Mouse (Mus musculus) spleen, adult 2 months (tissue): ENCODE measurements around the gene Lpp. TPM values are rescaled to one million over a fixed set of nuclear protein-coding genes. Genes with fewer than 3 reads are reported as not detected.

Experiments
- DNase-seq, 2 experiments: peaks; one replicate each; pipeline versions ENCODE4 v3.0.0 to v3.0.0-alpha.2; 2012 to 2021; ENCODE audit warnings: low spot score in 2 of 2, low read depth in 1 of 2
- H3K27ac ChIP-seq: fragments of 200-500 bp; 2 replicates; pipeline ENCODE4 v1.5.1; 2012; ENCODE audit warnings: low read length, inconsistent platforms; ENCODE audit not compliant: insufficient read depth
- H3K27me3 ChIP-seq: fragments of 200-500 bp; 2 replicates; pipeline ENCODE4 v1.6.1; 2012; ENCODE audit warnings: mild to moderate bottlenecking, moderate library complexity, low read length, inconsistent platforms; ENCODE audit not compliant: control insufficient read depth, insufficient read depth
- H3K36me3 ChIP-seq: fragments of 200-500 bp; 2 replicates; pipeline ENCODE4 v1.6.1; 2012; ENCODE audit warnings: mild to moderate bottlenecking, low read length, inconsistent platforms; ENCODE audit not compliant: control insufficient read depth, insufficient read depth
- H3K4me1 ChIP-seq: fragments of 200-500 bp; 2 replicates; pipeline ENCODE4 v1.6.1; 2011; ENCODE audit warnings: inconsistent platforms; ENCODE audit not compliant: control insufficient read depth, insufficient read depth, insufficient read length
- H3K4me3 ChIP-seq: fragments of 200-500 bp; 2 replicates; pipeline ENCODE4 v1.5.1; 2011; ENCODE audit warnings: mild to moderate bottlenecking, inconsistent platforms; ENCODE audit not compliant: insufficient read depth, insufficient read length; ENCODE audit errors: extremely low read depth
- CTCF ChIP-seq: fragments of 200-500 bp; IDR thresholded peaks from 2 replicates; pipeline ENCODE4 v1.5.1; 2011; ENCODE audit warnings: mild to moderate bottlenecking, inconsistent platforms; ENCODE audit not compliant: insufficient read depth, insufficient read length, insufficient replicate concordance; ENCODE audit errors: extremely low read depth
- POLR2A ChIP-seq: fragments of 200-500 bp; IDR thresholded peaks from 2 replicates; pipeline ENCODE4 v1.6.1; 2011; ENCODE audit warnings: low read depth, low read length, inconsistent platforms
- WGBS: fragments of 180-500 bp; shearing (Covaris S2); methylation state at CpG from one replicate; pipeline ENCODE4 v1.1.7; 2018; 5-methylcytosine and 5-hydroxymethylcytosine counted together
- polyA plus RNA-seq: library from polyadenylated mRNA; depleted of rRNA; stranded (reverse); fragments of >200 nt; gene quantifications from 2 replicates; pipeline ENCODE4 v1.2.3, GENCODE M21; 2012

Lpp gene
- polyA plus RNA-seq, 1 experiment = 8.2 TPM

DNA sequence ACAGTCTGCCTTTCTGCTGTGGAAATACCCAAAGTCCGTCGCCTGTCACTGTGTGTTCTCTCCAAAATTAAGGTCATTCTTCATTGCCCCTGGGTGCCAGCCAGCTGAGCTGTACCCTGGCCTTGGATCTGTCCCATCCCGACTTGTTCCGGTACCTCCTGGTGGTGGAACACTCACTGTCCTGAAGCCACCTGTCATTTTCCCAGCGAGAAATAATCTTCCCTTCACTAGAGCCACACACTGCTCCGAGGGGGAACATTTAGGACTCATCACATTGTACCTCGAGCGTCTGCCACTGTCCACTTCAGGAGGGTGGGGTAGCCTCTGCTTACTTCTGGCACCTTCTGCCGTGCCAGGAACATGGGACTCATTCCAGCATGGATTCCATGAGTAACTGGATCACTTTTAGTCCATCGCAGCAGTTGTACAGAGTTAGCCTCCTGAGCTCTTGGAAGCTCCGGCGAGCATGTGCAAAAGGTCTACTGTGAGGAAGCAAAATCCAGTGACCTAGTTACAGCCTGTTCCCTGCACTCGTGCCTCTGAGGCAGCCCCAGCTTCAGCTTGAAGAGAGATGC is 90.3 kb downstream of the Lpp start:
- Histone ChIP-seq H3K36me3 (no peaks in the 10 kb centered on the region), H3K4me1 (peaks cover 11% of the 10 kb centered on the region; the same call in 1 of the 2 replicates), H3K27ac (no peak overlapping the region), H3K27me3 (no peaks in the 10 kb centered on the region), H3K4me3 (no peak overlapping the region)
- no peak for TF ChIP-seq CTCF
- TF ChIP-seq POLR2A = no peak
- WGBS = 90% methylated on average over 13 of the region's 13 CpGs
- no peak for DNase-seq

DNA sequence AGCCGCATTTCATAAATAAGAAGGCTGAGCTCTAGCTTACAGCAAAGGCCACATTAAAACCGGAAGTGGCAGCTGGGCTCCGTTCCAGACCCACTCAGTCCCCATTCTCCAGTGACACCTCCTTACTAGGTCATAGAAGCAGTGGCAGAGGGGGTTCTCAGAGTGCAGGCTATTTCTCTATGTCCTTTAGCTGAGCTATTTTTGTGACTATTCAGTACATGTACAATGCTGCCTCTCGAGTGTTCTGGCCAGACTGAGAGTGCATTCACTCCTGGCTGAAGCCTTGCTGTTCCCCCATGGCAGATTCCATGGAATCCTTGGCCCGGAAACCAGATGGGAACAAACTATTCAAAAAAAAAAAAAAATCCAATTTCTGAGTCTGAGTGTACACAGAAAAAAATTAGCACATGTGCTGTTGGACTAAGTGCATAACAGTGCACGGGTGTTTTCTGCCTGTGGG is 94.5 kb downstream of the Lpp start:
- Histone ChIP-seq H3K4me3 (no peak overlapping the region), H3K27me3 (no peaks in the 10 kb centered on the region), H3K27ac (no peak overlapping the region), H3K36me3 (no peaks in the 10 kb centered on the region), H3K4me1 (peaks cover 10% of the 10 kb centered on the region; the same call in 1 of the 2 replicates)
- peak in 1 of 2 experiments; percentile 35 for DNase-seq
- 47% methylated on average over 6 of the region's 6 CpGs for WGBS
- TF ChIP-seq POLR2A (no peak), CTCF (no peak)

GRCm38 (mm10) chr16:24489516-24490285 is 96.4 kb downstream of the Lpp start:
- Histone ChIP-seq H3K36me3 (no peaks in the 10 kb centered on the region), H3K27me3 (no peaks in the 10 kb centered on the region), H3K4me3 (no peak overlapping the region), H3K4me1 (peaks cover 10% of the 10 kb centered on the region; the same call in 1 of the 2 replicates), H3K27ac (no peak overlapping the region)
- DNase-seq = no peak
- 95% methylated on average over 8 of the region's 8 CpGs for WGBS
- no peak for TF ChIP-seq CTCF
- no peak for TF ChIP-seq POLR2A

DNA sequence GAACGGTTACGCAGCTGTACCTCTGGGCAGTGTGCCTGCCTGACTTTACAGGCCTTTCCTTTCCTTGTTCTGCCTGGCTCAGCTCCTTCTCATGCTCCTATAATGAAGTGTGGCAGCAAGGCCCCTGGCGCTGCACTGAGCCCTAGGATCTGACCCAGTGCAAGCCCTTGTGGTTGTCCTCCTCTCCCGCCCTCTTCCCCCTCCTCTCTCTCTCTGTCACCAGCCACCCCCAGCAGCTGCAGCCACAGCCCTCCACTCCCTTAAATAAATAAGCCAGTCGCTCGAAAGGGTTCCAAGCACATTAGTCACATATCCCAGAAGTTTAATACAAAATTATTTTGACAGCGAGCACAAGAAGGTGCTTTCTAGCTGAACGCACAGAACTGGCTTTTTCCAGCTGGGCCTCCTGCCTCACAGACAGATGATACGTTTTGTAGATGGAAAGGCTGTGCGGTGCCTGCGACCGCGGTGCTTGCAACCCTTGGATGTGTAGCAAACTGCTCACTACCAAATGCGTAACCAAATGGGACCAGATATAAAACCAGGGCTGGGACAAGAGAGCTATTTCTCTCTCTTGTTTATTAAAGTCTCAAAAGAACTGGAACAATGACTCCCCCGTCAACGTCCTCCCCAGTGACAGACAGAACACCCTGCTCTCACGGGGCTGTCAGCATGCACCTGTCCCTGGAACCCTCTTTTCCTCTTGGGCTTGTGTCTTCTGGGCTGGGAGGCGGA is 97.6 kb downstream of the Lpp start:
- Histone ChIP-seq H3K27me3 (no peaks in the 10 kb centered on the region), H3K27ac (no peak overlapping the region), H3K4me3 (no peak overlapping the region), H3K4me1 (peaks cover 10% of the 10 kb centered on the region), H3K36me3 (no peaks in the 10 kb centered on the region)
- DNase-seq = no peak
- 78% methylated on average over 18 of the region's 18 CpGs for WGBS
- no peak for TF ChIP-seq POLR2A
- no peak for TF ChIP-seq CTCF

- TF ChIP-seq CTCF (no peak), POLR2A (no peak)
- DNase-seq = no peak
- Histone ChIP-seq H3K27ac (no peak overlapping the region), H3K4me3 (no peak overlapping the region), H3K27me3 (no peaks in the 10 kb centered on the region), H3K36me3 (no peaks in the 10 kb centered on the region), H3K4me1 (peaks cover 10% of the 10 kb centered on the region)
- WGBS = 90% methylated on average over 2 of the region's 2 CpGs
Observed at GRCm38 (mm10) chr16:24491486-24491758, 98.1 kb downstream of the Lpp start.

DNA sequence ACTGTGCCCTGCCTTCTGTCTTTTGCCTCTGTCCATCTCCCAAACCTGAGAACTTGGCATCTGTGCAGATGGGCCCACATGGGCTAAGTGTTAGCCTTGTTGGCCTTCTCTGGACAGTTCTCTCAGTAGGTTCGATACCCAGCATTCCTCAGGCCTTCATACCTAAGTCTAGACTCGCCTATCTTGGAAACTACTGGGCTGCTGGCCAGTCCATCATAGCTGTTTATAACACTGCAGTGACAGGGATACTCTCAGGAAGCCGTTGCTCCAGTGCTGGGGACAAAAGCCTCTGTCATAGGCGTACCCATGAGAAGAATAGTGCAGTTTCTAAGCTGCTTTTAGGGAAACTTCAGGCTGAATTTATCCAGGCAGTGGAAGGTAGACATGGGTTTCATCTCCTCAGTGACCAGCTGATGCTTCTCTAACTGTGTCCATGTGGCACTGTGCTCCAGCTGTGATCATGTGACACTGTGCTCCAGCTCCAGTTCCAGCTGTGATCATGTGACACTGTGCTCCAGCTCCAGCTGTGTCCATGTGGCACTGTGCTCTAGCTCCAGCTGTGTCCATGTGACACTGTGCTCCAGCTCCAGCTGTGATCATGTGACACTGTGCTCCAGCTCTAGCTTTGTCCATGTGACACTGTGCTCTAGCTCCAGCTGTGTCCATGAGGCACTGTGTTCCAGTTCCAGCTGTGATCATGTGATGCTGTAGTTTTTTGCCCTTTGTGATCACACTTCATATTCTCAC is 99.1 kb downstream of the Lpp start:
- no peak for DNase-seq
- no peaks in the 10 kb centered on the region for H3K36me3 ChIP-seq
- no peaks in the 10 kb centered on the region for H3K27me3 ChIP-seq
- H3K4me1 ChIP-seq = peaks cover 13% of the 10 kb centered on the region
- no peak overlapping the region for H3K4me3 ChIP-seq
- TF ChIP-seq POLR2A (no peak), CTCF (no peak)
- no peak overlapping the region for H3K27ac ChIP-seq
- 89% methylated on average over 4 of the region's 4 CpGs for WGBS

DNA sequence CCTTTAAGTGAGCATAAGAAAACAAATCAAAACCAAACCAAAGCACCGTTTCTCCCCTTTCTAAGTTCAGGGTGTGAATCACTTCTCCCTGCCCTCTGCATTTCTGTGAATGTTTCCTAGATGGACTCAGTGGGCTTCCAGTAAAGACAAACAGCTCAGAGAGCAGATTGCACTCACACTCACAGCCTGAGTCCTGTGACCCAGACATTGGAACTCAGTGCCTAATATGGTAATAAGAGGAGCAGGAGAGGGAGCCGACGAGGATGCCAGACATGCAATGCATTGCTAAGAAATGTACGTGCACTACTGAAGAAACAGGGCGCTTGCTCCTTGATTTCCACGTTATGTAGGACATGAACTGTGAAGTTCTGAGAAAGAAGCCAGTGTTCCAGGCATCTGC is 101.2 kb downstream of the Lpp start:
- DNase-seq = no peak
- WGBS = 81% methylated on average over 6 of the region's 6 CpGs
- Histone ChIP-seq H3K27me3 (no peaks in the 10 kb centered on the region), H3K4me3 (no peak overlapping the region), H3K4me1 (peaks cover 4% of the 10 kb centered on the region), H3K27ac (0 out of 2 replicates have a peak overlapping the region, but pooled peaks have one; percentile 4), H3K36me3 (no peaks in the 10 kb centered on the region)
- TF ChIP-seq POLR2A (no peak), CTCF (no peak)
